Mouse (Mus musculus): ENCODE data around the gene Smurf1.
A peak's percentile ranks its signal among the peaks of the same experiment; 100 is the strongest.

DNA sequence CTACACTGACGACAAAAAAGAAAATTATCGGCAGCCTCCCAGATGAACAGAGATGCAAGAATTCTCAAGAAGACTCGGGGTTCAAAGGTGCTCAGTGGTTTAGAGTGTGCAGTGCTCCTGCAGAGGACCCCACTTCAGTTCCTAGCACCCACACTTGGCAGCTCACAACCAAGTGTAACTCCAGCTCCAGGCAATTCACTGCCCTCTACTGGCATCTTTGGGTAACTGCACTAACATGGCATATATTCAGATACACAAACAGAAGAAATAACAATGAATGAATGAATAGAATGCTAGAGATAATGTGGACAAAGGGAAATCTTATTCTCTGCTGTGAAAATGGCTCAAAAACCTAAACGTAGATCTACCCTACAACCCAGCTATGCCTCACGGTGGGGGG lies 19.2 kb upstream of the Smurf1 start:
- TF ChIP-seq EP300 (IDR thresholded peaks at IDR 0.05; ENCODE audit: low read depth) (no peak), CTCF (IDR thresholded peaks at IDR 0.05; ENCODE audit: low read depth) (peak; percentile 15; the same call in 1 of the 2 replicates)
